Mouse (Mus musculus) small intestine, adult 2 months (tissue): ENCODE data around the gene BC034090. TPM values are rescaled to one million over a fixed set of nuclear protein-coding genes. Genes with fewer than 3 reads are reported as not detected.
A peak's percentile ranks its signal among the peaks of the same experiment; 100 is the strongest.

Source experiments
- H3K27ac ChIP-seq: fragments of 200-500 bp; 2 replicates; pipeline ENCODE4 v1.5.1; 2012; ENCODE audit warnings: low read depth, low read length, control low read depth, inconsistent platforms; ENCODE audit not compliant: insufficient read depth
- H3K27me3 ChIP-seq: fragments of 200-500 bp; 2 replicates; pipeline ENCODE4 v1.6.1; 2012; ENCODE audit warnings: mild to moderate bottlenecking, moderate library complexity, low read length, inconsistent platforms; ENCODE audit not compliant: control insufficient read depth, insufficient read depth
- H3K36me3 ChIP-seq: fragments of 200-500 bp; 2 replicates; pipeline ENCODE4 v1.6.1; 2012; ENCODE audit warnings: mild to moderate bottlenecking, low read length, control low read depth, inconsistent platforms; ENCODE audit not compliant: control insufficient read depth, insufficient read depth
- H3K4me1 ChIP-seq: fragments of 200-500 bp; 2 replicates; pipeline ENCODE4 v1.6.1; 2012; ENCODE audit warnings: low read length, inconsistent platforms, mixed read lengths; ENCODE audit not compliant: control insufficient read depth, insufficient read depth, insufficient read length
- H3K4me3 ChIP-seq: fragments of 200-500 bp; 2 replicates; pipeline ENCODE4 v1.5.1; 2012; ENCODE audit warnings: low read depth, mild to moderate bottlenecking, control low read depth, inconsistent platforms, low read length, moderate library complexity
- CTCF ChIP-seq: fragments of 200-500 bp; IDR thresholded peaks from 2 replicates; pipeline ENCODE4 v1.5.1; 2012; ENCODE audit warnings: low read depth, mild to moderate bottlenecking, control low read depth, inconsistent platforms, low read length, moderate library complexity, mixed read lengths; ENCODE audit not compliant: insufficient replicate concordance, insufficient read length; ENCODE audit errors: extremely low read depth
- POLR2A ChIP-seq: fragments of 200-500 bp; IDR thresholded peaks from 2 replicates; pipeline ENCODE4 v1.6.1; 2012; ENCODE audit warnings: low read depth, mild to moderate bottlenecking, control low read depth, inconsistent platforms, low read length, moderate library complexity
- WGBS: fragments of 180-500 bp; shearing (Covaris S2); methylation state at CpG from one replicate; pipeline ENCODE4 v1.1.7; 2018; 5-methylcytosine and 5-hydroxymethylcytosine counted together
- polyA plus RNA-seq: library from polyadenylated mRNA; depleted of rRNA; stranded (reverse); fragments of >200 nt; gene quantifications from 2 replicates; pipeline ENCODE4 v1.2.3, GENCODE M21; 2012

BC034090 gene
- polyA plus RNA-seq, 1 experiment = 2.4 TPM

DNA sequence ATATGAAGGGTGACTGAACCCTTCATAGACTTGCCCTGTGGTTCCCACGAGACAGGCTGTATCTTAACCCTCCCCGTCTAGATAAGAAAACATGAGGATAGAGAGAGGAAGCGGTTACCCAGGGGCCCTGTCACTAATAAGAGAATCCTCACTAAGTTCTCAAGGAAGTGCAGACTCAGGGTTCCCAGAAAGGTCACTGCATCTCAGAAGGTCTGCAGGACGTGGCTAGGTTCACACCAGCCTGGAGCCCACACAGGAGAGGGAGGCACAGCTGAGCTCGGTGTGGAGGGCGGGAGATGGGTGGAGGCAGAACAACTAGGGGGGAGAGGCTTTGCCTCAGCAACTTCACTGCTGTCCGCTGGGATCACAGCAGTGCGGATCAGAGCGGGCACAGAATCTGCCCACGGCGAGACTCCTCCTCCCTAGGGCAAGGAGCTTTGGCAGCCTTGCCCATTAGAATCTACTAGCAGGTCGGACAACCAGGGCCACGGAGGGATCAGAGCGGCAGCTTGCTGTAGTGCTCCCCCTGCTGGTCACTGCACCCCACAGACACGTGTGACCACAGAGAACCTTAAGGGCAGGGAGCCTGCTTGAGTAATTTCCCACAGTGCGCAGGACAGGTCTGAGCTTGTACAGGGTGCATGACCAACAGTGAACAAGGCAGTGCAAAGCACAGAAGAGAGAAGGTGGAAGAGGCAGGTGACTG, 20.2 kb downstream of the BC034090 start:
- H3K27ac ChIP-seq = no peak overlapping the region
- 12% methylated on average over 16 of the region's 16 CpGs for WGBS
- no peaks in the 10 kb centered on the region for H3K27me3 ChIP-seq
- peak overlapping the region; percentile 44 for H3K4me3 ChIP-seq
- peak; percentile 98 for TF ChIP-seq CTCF
- no peak; the same call in 1 of the 2 replicates for TF ChIP-seq POLR2A
- no peaks in the 10 kb centered on the region for H3K36me3 ChIP-seq
- H3K4me1 ChIP-seq = peaks cover 7% of the 10 kb centered on the region

DNA sequence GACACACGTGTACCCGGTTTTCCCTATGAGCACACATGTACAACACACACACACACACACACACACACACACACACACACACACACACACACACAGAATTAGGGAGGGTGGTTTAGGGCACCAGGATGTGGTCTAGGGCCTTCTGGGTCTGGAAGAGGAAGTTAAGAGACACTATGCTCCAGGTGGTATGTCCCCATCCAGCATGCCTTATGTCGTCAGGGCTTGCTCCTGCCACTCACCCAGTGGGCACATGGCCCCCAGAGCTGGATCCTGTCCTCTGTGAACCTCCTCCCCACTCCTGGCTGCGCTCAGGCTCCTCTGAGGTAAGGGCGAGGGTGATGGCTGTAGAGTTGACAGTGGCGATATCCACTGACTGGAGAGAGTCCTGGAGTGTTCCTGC, 21.2 kb downstream of the BC034090 start:
- no peak overlapping the region for H3K27ac ChIP-seq
- no peaks in the 10 kb centered on the region for H3K27me3 ChIP-seq
- 80% methylated on average over 6 of the region's 6 CpGs for whole genome bisulfite sequencing
- H3K4me1 ChIP-seq = peaks cover 10% of the 10 kb centered on the region
- no peaks in the 10 kb centered on the region for H3K36me3 ChIP-seq
- TF ChIP-seq POLR2A (no peak), CTCF (no peak)
- peak overlapping the region; percentile 10; the same call in 1 of the 2 replicates for H3K4me3 ChIP-seq

DNA sequence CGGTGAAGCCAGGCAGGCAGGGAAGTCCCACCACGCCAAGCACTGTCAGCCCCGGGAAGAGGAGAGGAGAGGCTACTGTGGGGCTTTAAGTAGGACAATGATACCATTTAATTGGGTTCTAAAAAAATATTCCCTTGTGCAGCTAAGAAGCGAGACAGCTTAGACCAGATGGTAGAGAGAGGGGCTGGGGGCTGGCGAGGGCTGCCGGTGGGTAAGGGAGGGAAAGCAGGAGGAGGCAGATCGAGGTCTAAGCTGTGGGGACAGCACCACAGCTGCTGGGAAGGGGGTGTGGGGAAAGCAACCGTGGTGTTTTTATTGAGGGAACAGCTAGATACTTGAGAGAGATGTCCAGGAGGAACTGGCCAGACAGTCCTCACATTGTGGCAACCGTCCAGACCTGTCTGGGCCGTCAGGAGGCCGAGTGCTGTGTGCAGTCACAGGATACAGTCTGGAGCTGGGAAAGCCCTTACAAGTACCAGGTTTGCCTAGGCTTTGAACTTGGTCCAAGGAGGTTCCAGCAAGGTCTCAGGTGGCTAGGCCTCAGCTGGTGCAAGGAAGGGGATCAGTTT, 22.1 kb downstream of the BC034090 start:
- no peak for TF ChIP-seq CTCF
- Histone ChIP-seq H3K4me3 (no peak overlapping the region), H3K27ac (no peak overlapping the region), H3K36me3 (no peaks in the 10 kb centered on the region), H3K27me3 (no peaks in the 10 kb centered on the region), H3K4me1 (peaks cover 10% of the 10 kb centered on the region)
- WGBS = 80% methylated on average over 11 of the region's 11 CpGs

DNA sequence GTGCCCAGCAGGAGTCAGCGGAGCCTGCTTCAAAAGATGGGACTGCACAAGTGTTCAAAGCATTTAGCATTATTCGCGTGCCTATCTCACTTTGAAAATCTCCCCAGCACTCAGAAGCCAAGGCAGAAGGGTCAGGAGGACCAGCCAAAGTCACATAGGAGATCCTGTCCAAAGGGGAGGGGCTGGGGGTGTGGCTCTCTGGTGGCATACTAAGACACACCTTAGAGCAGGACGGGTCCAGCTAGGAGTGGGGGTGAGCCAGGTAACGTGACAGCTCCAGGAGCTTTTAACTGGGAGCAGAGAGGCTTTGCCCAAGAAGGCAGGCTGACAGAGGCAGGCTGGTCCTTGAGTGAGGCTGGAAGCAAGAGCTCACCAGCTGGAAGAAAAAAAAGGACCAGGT, 25.3 kb downstream of the BC034090 start:
- Histone ChIP-seq H3K36me3 (no peaks in the 10 kb centered on the region), H3K27me3 (no peaks in the 10 kb centered on the region), H3K27ac (no peak overlapping the region), H3K4me1 (peaks cover 8% of the 10 kb centered on the region), H3K4me3 (no peak overlapping the region)
- TF ChIP-seq CTCF = no peak
- TF ChIP-seq POLR2A = no peak
- 50% methylated on average over 5 of the region's 5 CpGs for WGBS

DNA sequence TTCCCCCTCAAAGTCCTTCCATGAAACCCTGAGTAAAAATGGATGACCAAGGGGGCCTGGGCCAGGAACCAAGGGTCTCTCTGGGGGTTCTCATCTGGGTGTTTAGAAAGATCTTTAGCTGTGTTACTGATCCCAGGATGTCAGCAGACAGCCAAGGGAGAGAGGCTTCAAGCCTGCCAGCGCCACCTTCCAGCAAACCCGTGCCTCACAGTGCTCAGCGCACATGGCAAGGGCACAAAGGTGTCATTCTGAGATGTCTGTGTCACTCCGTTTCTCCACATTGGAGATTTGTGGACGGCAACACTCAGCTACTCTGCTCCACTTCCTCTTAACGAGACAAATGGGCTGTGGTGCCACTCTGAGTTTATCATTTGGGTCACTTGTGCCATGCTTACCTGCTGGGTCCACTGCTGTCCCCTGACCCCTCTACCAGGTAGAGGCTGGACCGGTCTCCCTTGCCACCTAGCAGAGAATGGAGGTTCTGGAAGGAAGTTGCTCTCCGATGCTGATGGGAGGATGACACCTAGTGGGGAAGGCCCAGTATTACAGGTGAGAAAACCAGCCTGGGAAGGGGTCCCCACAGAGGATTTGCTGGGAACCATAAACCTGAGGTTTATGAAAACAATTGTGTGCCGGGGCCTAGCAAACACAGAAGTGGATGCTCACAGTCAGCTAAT, 26.2 kb downstream of the BC034090 start:
- WGBS = 41% methylated on average over 9 of the region's 9 CpGs
- Histone ChIP-seq H3K27me3 (no peaks in the 10 kb centered on the region), H3K36me3 (no peaks in the 10 kb centered on the region), H3K27ac (no peak overlapping the region), H3K4me3 (no peak overlapping the region), H3K4me1 (peaks cover 11% of the 10 kb centered on the region)
- TF ChIP-seq CTCF (peak; percentile 76; the same call in 1 of the 2 replicates), POLR2A (no peak)

DNA sequence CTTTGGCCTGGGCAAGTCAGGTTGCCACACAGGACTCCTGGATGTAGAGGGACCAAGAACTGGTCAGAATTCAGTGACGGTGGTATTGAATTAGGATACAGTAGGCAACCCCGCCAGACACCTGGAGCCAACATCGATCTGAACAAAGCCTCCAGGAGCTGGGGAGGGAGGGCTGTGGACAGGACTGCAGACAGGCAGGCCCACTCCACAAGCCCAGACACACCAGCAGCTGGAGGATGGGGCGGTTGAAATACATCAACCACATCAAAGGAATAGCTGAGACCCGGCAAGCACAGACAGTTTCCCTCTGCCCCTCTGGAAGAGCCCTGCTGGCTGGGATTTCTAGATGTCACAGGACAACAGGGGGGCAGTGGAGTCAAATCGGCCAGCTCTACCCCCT, 27.4 kb downstream of the BC034090 start:
- H3K27me3 ChIP-seq = no peaks in the 10 kb centered on the region
- H3K36me3 ChIP-seq = no peaks in the 10 kb centered on the region
- peaks cover 11% of the 10 kb centered on the region for H3K4me1 ChIP-seq
- no peak overlapping the region for H3K27ac ChIP-seq
- WGBS = 79% methylated on average over 6 of the region's 6 CpGs
- TF ChIP-seq POLR2A (no peak), CTCF (no peak)
- no peak overlapping the region for H3K4me3 ChIP-seq

DNA sequence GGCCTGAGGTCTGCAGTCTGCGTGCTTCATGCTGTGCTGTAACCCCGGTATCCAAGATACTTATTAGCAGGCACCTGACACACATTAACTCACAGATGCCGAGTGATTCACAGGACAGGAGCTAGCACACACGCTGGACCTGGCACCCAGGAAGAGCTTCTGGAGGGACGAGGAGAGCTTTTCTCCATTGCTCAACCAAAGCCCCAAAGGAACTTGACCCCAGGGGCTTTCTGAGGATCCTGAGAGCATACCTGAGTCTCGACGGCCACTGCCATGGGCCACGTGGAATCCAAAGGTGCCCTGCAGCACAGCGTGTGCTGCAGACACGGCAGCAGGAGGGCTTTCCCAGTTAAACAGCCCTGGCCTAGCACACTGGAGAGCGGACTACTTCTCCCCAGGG, 27.9 kb downstream of the BC034090 start:
- no peak overlapping the region for H3K27ac ChIP-seq
- 84% methylated on average over 11 of the region's 11 CpGs for WGBS

More for the DNA sequence above, 27.9 kb downstream of the BC034090 start:
- no peaks in the 10 kb centered on the region for H3K27me3 ChIP-seq
- H3K4me1 ChIP-seq = peaks cover 11% of the 10 kb centered on the region
- no peak overlapping the region for H3K4me3 ChIP-seq
- no peak for TF ChIP-seq CTCF
- TF ChIP-seq POLR2A = no peak
- no peaks in the 10 kb centered on the region for H3K36me3 ChIP-seq
